Mouse (Mus musculus): ENCODE measurements at regions not wholly inside any gene's neighbourhood (a gene's known extent, or its start where the extent isn't known, plus 50 kb on each side); places are given as distances from the start of the nearest gene placed in this dataset.
"Not testable (repeated sequence)": the region's sequence is repeated elsewhere in the genome, so short reads cannot be mapped to it uniquely, and the experiment has no call there.

DNA sequence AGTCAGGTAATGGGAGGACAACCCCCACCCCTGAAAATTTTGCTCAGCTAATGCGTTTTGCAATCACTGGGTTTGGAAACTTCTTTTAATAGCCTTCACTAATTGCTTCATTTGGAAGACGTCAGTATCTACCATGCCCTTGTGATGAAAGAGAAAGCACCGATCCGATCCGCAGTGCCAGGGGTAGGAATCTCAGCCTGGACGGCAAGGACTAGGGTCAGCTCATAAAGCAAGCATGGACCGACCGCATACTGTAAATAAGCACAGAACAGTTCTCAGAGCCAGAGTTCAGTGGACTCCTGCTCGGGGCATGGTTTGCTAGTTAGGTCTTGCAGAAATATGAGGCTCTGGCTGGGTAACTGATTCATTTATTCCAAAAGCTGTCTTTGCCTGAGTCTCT, 213.0 kb upstream of the Sesn3 start:
- Histone ChIP-seq H3K27me3 (no peaks in the 10 kb centered on the region), H3K9me3 (replicated peaks) (0 out of 2 replicates have a peak, but pooled peaks cover 9% of the 10 kb centered on the region), H3K4me1 (peaks cover 16% of the 10 kb centered on the region), H3K27ac (no peak overlapping the region), H3K4me2 (no peak overlapping the region), H3K36me3 (no peaks in the 10 kb centered on the region), H3K4me3 (replicated peaks) (no peak overlapping the region), H3K9ac (no peak overlapping the region)
- no peak for ATAC-seq (replicated peaks; ENCODE audit: low FRiP score)
- WGBS: 72% methylated on average over 9 of the region's 9 CpGs

GRCm38 (mm10) chr9:14062706-14063105, 212.2 kb upstream of the Sesn3 start:
- Histone ChIP-seq H3K4me2 (no peak overlapping the region), H3K4me1 (peaks cover 14% of the 10 kb centered on the region), H3K27me3 (no peaks in the 10 kb centered on the region), H3K9ac (no peak overlapping the region), H3K9me3 (replicated peaks) (0 out of 2 replicates have a peak, but pooled peaks cover 9% of the 10 kb centered on the region), H3K27ac (no peak overlapping the region), H3K4me3 (replicated peaks) (no peak overlapping the region), H3K36me3 (no peaks in the 10 kb centered on the region)
- WGBS: 97% methylated on average over 1 of the region's 1 CpGs
- no peak for ATAC-seq (replicated peaks; ENCODE audit: low FRiP score)

- H3K4me1 ChIP-seq; ATAC-seq (replicated peaks; ENCODE audit: low FRiP score); H3K9me3 ChIP-seq (replicated peaks); H3K9ac ChIP-seq; H3K36me3 ChIP-seq; H3K27me3 ChIP-seq; H3K4me2 ChIP-seq; H3K4me3 ChIP-seq (replicated peaks); H3K27ac ChIP-seq: not testable (repeated sequence)
- WGBS: 95% methylated on average over 7 of the region's 7 CpGs
Measured at GRCm38 (mm10) chr9:14066741-14067140, 208.1 kb upstream of the Sesn3 start.

DNA sequence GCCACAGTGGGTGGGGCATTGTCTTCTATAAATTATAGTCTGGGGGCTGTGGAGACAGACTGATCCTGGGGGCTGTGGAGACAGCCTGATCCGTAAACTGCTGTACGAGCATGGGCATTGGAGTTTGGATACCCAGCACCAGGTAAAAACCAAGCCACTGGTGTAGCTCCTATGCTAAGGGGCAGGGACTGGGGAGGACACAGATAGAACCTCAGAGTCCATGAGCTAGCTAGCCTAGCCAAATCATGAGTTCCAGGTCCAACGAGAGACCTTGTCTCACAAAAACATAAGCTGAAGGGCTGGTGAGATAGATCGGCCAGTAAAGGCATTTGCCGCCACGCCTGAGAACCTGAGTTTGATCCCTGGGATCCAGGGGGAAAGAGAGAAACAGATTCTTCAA, 205.8 kb upstream of the Sesn3 start:
- 95% methylated on average over 6 of the region's 6 CpGs for WGBS
- Histone ChIP-seq H3K27me3 (no peaks in the 10 kb centered on the region), H3K4me2 (no peak overlapping the region), H3K4me3 (replicated peaks) (no peak overlapping the region), H3K9me3 (replicated peaks) (0 out of 2 replicates have a peak, but pooled peaks cover 9% of the 10 kb centered on the region), H3K36me3 (no peaks in the 10 kb centered on the region), H3K4me1 (no peaks in the 10 kb centered on the region), H3K9ac (no peak overlapping the region), H3K27ac (no peak overlapping the region)
- no peak for ATAC-seq (replicated peaks; ENCODE audit: low FRiP score)

DNA sequence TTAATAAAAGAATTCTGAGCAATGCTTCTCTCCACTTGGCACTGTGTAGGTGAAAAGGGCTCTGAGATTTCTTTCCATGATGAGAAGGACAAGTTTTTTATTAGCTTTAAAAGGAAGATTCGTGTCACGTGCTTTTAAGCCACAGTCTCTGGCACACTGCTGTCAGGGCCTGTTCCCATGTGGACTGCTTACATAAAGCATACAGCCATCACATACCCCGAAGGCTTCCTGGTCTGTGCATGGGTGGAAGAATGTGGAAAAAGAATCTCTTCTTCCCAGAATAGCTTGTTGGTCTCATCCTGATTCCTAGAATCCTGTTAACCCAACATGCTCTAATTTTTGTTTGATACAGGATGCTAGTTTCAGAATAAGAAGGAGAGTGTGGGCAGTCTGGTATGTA, 205.1 kb upstream of the Sesn3 start:
- 70% methylated on average over 3 of the region's 3 CpGs for WGBS
- H3K36me3 ChIP-seq: no peaks in the 10 kb centered on the region
- no peak overlapping the region for H3K4me3 ChIP-seq (replicated peaks)
- no peaks in the 10 kb centered on the region for H3K27me3 ChIP-seq
- 0 out of 2 replicates have a peak, but pooled peaks cover 9% of the 10 kb centered on the region for H3K9me3 ChIP-seq (replicated peaks)
- no peaks in the 10 kb centered on the region for H3K4me1 ChIP-seq
- ATAC-seq (replicated peaks; ENCODE audit: low FRiP score): no peak
- H3K27ac ChIP-seq: no peak overlapping the region
- no peak overlapping the region for H3K4me2 ChIP-seq
- no peak overlapping the region for H3K9ac ChIP-seq

DNA sequence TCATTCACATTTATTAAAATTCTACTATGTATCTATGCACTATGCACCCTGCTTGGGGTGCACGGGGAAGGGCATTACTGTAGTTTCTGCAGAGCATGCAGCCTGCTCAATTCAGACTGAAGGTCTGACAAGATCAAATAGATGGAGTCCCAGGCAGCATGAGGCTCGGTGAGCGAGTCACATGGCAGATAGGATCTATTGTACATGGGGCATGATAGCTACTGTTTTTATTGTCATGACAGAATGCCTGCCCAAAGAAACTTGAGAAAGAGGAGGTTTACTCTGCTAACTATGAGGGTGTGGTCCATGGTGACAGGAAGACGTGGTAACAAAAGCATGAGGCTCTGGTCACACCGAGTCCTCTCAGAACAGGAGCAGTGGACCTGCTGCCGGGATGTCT, 203.1 kb upstream of the Sesn3 start:
- Histone ChIP-seq H3K27me3 (no peaks in the 10 kb centered on the region), H3K4me2 (no peak overlapping the region), H3K9me3 (replicated peaks) (no peaks in the 10 kb centered on the region), H3K4me1 (no peaks in the 10 kb centered on the region), H3K4me3 (replicated peaks) (no peak overlapping the region), H3K36me3 (no peaks in the 10 kb centered on the region), H3K27ac (no peak overlapping the region), H3K9ac (no peak overlapping the region)
- no peak for ATAC-seq (replicated peaks; ENCODE audit: low FRiP score)
- WGBS: 69% methylated on average over 6 of the region's 6 CpGs

- Histone ChIP-seq H3K27ac (no peak overlapping the region), H3K27me3 (no peaks in the 10 kb centered on the region), H3K4me3 (replicated peaks) (no peak overlapping the region), H3K4me1 (no peaks in the 10 kb centered on the region), H3K4me2 (no peak overlapping the region), H3K36me3 (no peaks in the 10 kb centered on the region), H3K9ac (no peak overlapping the region), H3K9me3 (replicated peaks) (no peaks in the 10 kb centered on the region)
- no peak for ATAC-seq (replicated peaks; ENCODE audit: low FRiP score)
- 87% methylated on average over 1 of the region's 1 CpGs for WGBS
Measured at GRCm38 (mm10) chr9:14072950-14073349, 201.9 kb upstream of the Sesn3 start.

DNA sequence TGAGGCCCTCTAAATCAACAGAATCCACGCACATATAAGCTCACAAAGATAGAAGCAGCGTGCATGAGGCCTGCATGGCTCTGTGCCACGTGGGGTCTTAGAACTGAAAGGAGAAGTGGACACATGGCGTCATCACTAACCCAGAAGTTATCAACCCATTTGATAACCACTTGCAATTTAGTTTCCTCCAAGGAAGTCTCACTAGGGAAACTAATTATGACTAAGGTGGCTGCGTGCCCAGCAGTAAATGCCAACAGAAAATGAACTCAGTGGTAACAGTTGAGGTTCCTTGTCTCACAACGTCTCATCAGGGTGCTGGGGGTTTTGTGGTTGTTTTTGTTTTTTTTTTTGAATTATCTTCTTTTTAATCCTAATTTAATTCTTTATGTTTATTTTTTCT, 200.6 kb upstream of the Sesn3 start:
- Histone ChIP-seq H3K4me1 (no peaks in the 10 kb centered on the region), H3K4me3 (replicated peaks) (no peak overlapping the region), H3K27ac (no peak overlapping the region), H3K9ac (no peak overlapping the region), H3K4me2 (no peak overlapping the region), H3K27me3 (no peaks in the 10 kb centered on the region), H3K9me3 (replicated peaks) (no peaks in the 10 kb centered on the region), H3K36me3 (no peaks in the 10 kb centered on the region)
- ATAC-seq (replicated peaks; ENCODE audit: low FRiP score): no peak
- WGBS: 84% methylated on average over 6 of the region's 6 CpGs

GRCm38 (mm10) chr9:14074866-14075265, 200.0 kb upstream of the Sesn3 start:
- not testable (repeated sequence) for H3K27ac ChIP-seq; H3K9me3 ChIP-seq (replicated peaks); H3K4me3 ChIP-seq (replicated peaks); H3K4me1 ChIP-seq; ATAC-seq (replicated peaks; ENCODE audit: low FRiP score); H3K4me2 ChIP-seq; H3K36me3 ChIP-seq; H3K27me3 ChIP-seq; H3K9ac ChIP-seq

DNA sequence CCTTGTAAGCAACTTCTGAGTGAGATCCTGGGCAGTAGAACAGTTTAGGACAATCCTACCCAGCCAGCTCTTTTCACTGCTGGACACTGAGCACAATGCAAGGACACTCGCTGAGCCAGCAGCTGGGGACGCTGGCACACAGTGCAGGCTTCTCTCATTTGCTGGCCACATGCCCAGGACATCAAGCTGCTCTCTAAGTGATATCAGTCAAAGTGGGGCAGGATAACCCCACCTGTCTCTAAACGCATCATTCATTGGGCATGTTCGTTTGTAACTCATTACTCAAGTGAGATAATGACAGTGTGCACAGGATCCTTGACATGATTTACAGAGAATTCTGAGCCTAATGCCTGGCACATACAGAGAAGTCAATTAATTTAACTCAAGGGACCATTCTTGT, 199.4 kb upstream of the Sesn3 start:
- Histone ChIP-seq H3K27me3 (no peaks in the 10 kb centered on the region), H3K9ac (no peak overlapping the region), H3K4me3 (replicated peaks) (no peak overlapping the region), H3K4me2 (no peak overlapping the region), H3K36me3 (no peaks in the 10 kb centered on the region), H3K4me1 (no peaks in the 10 kb centered on the region), H3K27ac (no peak overlapping the region), H3K9me3 (replicated peaks) (no peaks in the 10 kb centered on the region)
- WGBS: 58% methylated on average over 4 of the region's 4 CpGs
- ATAC-seq (replicated peaks; ENCODE audit: low FRiP score): no peak

DNA sequence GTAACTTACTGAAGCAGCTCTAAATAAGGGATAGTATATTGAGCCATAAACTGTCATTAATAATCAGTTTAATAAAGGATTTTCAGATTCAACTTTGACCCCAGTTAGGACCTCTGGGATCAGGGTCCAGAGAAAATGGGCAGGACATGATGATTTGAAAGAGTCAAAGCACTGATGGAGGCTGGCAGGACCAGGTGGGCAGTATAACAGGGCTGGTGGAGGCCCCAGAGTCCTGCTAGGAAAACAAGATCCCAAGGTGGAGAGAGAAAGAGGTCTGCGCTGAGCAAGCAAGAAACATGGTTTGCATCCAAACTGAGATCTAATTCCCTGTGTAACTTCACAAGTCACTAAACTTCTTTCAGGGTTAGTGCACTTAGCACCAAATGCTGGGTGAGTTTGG, 199.0 kb upstream of the Sesn3 start:
- Histone ChIP-seq H3K27ac (no peak overlapping the region), H3K4me3 (replicated peaks) (no peak overlapping the region), H3K27me3 (no peaks in the 10 kb centered on the region), H3K36me3 (no peaks in the 10 kb centered on the region), H3K9ac (no peak overlapping the region), H3K9me3 (replicated peaks) (no peaks in the 10 kb centered on the region), H3K4me1 (no peaks in the 10 kb centered on the region), H3K4me2 (no peak overlapping the region)
- ATAC-seq (replicated peaks; ENCODE audit: low FRiP score): no peak
- 79% methylated on average over 1 of the region's 1 CpGs for WGBS

- Histone ChIP-seq H3K9me3 (replicated peaks) (no peaks in the 10 kb centered on the region), H3K4me2 (no peak overlapping the region), H3K27me3 (no peaks in the 10 kb centered on the region), H3K4me1 (no peaks in the 10 kb centered on the region), H3K4me3 (replicated peaks) (no peak overlapping the region), H3K36me3 (no peaks in the 10 kb centered on the region), H3K27ac (no peak overlapping the region), H3K9ac (no peak overlapping the region)
- no peak for ATAC-seq (replicated peaks; ENCODE audit: low FRiP score)
- WGBS: 70% methylated on average over 5 of the region's 5 CpGs
Measured at GRCm38 (mm10) chr9:14076728-14077127, 198.1 kb upstream of the Sesn3 start.

GRCm38 (mm10) chr9:14081138-14081537, 193.7 kb upstream of the Sesn3 start:
- 35% methylated on average over 4 of the region's 4 CpGs for WGBS
- H3K9ac ChIP-seq: no peak overlapping the region

More at GRCm38 (mm10) chr9:14081138-14081537, 193.7 kb upstream of the Sesn3 start:
- no peak overlapping the region for H3K4me3 ChIP-seq (replicated peaks)
- no peak overlapping the region for H3K4me2 ChIP-seq
- ATAC-seq (replicated peaks; ENCODE audit: low FRiP score): no peak
- H3K36me3 ChIP-seq: no peaks in the 10 kb centered on the region
- H3K27ac ChIP-seq: no peak overlapping the region
- H3K9me3 ChIP-seq (replicated peaks): no peaks in the 10 kb centered on the region
- H3K4me1 ChIP-seq: no peaks in the 10 kb centered on the region
- no peaks in the 10 kb centered on the region for H3K27me3 ChIP-seq

All from kidney, embryonic 15.5 days (tissue).